Mouse (Mus musculus) G1E (cell line): ENCODE data around the gene Dbt.

Source experiments
- CTCF ChIP-seq: IDR thresholded peaks from 2 replicates; pipeline ENCODE4 v1.5.1; 2012; ENCODE audit warnings: low read depth, low read length, inconsistent platforms, mixed read lengths
- GATA1 ChIP-seq: IDR thresholded peaks from 2 replicates; pipeline ENCODE4 v1.6.1; 2012; ENCODE audit warnings: borderline replicate concordance, low read length, inconsistent platforms, mixed read lengths
- TAL1 ChIP-seq: conservative IDR thresholded peaks from 2 replicates; pipeline ENCODE4 v1.6.1; 2012; ENCODE audit warnings: low read depth, low read length, inconsistent platforms, mixed read lengths

DNA sequence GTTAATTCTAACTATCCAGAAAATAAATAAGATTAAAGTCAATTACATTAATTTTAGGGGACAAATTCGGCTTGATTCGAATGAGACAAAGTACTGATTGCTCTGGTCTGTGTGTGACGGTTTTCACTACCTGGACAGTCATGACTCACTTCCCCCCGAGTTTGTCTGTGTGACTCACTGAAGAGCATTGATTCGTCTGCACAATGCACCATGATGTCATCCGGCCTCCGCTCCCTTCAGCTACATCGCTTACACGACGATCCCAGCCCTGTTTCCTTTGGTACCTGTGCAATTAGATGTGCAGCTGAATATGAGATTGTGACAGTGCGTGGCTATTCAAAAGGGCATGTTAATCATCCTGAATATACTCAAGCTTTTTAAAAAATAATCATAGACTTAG lies 38.3 kb upstream of the Dbt start:
- TF ChIP-seq CTCF (no peak), TAL1 (no peak), GATA1 (no peak)
